Mouse (Mus musculus): Measurements from ENCODE around the gene Pik3ca. TPM values are rescaled to one million over a fixed set of nuclear protein-coding genes. Genes with fewer than 3 reads are reported as not detected.

Pik3ca gene
- polyA plus RNA-seq, 1 experiment from 2014 or later, result 15.5 TPM

DNA sequence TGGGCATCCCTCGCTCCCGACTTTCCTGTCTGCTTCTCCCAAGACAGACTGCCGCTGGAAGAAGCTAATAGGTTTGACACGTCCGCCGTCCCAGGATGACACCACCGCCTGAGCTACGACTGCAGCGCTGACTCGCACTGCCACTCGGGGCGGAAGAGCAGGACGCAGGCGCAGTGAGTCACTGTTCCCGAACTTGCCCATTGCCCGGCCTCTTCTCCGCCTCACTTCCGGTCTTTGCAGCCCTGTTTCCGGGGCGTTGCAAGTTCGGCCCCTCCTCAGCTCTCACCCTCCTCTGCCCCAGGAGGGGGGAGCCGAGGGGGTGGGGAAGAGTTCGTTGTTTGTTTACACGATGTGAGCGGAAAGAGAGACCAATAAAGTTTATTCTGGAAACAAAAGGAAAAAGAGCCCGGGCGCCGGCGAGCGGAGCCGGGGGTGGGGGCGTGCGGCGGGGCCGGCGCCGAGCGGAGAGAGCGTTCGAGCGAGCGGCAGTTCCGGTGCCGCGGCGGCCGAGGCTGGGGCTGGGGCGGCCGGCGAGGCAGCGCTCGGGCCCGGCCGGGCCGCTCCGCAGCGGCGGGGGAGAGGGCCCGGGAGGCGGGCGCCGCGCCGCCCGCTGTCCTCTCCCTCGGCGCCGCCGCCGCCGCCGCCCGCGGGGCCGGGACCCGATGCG lies 544 bp upstream of the Pik3ca start:
- Histone ChIP-seq H3K4me3 (ENCODE audit: low read depth, low read length) (peak overlapping the region; percentile 84), H3K9ac (ENCODE audit: low read depth, low read length) (peak overlapping the region; percentile 93), H3K4me1 (ENCODE audit: control insufficient read depth, insufficient read depth, low read length) (peaks cover 24% of the 10 kb centered on the region), H3K27me3 (replicated peaks; ENCODE audit: control insufficient read depth, insufficient read depth, low read length) (no peaks in the 10 kb centered on the region), H3K4me2 (ENCODE audit: low read depth, low read length) (peak overlapping the region; percentile 87), H3K9me3 (ENCODE audit: control insufficient read depth, low read length) (no peaks in the 10 kb centered on the region), H3K36me3 (ENCODE audit: control insufficient read depth, insufficient read depth, low read length) (no peaks in the 10 kb centered on the region), H3K27ac (replicated peaks; ENCODE audit: low read depth, low read length) (peak overlapping the region; percentile 99)
- ATAC-seq (ENCODE audit: low read depth), result peak; percentile 98
- peak; percentile 99 for DNase-seq (ENCODE audit: low spot score)
- WGBS, result under 1% methylated on average over 26 of the region's 77 CpGs

- Histone ChIP-seq H3K9ac (ENCODE audit: low read depth, low read length) (peak overlapping the region; percentile 93), H3K27ac (replicated peaks; ENCODE audit: low read depth, low read length) (peak overlapping the region; percentile 99), H3K4me3 (ENCODE audit: low read depth, low read length) (peak overlapping the region; percentile 84), H3K4me2 (ENCODE audit: low read depth, low read length) (peak overlapping the region; percentile 87), H3K27me3 (replicated peaks; ENCODE audit: control insufficient read depth, insufficient read depth, low read length) (no peaks in the 10 kb centered on the region), H3K36me3 (ENCODE audit: control insufficient read depth, insufficient read depth, low read length) (no peaks in the 10 kb centered on the region), H3K9me3 (ENCODE audit: control insufficient read depth, low read length) (no peaks in the 10 kb centered on the region), H3K4me1 (ENCODE audit: control insufficient read depth, insufficient read depth, low read length) (peaks cover 25% of the 10 kb centered on the region)
- 1% methylated on average over 7 of the region's 7 CpGs for WGBS
- no peak for DNase-seq (ENCODE audit: low spot score)
- no peak for ATAC-seq (ENCODE audit: low read depth)
Measured at GRCm38 (mm10) chr3:32398175-32398538, 686 bp downstream of the Pik3ca start.

DNA sequence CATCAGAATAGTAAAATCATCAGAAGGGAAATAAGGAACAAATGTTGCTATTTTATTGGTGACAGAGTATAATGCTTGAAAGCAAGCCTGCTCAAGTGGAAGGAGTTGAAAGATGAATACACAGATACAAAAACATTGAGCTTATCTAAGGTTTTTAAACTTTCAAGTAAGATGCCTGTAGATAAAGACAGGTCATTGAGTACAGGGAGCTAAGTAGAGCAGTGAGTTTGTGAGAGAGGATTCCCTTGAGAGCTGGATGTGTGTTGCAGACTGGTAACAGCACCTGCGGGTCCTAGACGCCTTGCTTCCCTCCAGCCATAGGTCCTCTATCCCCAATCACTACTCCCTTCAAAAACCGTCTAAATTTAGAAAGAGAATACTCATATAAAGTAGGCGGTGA lies 1.2 kb downstream of the Pik3ca start:
- ATAC-seq (ENCODE audit: low read depth), result no peak
- 17% methylated on average over 4 of the region's 4 CpGs for WGBS
- 0 out of 2 replicates have a peak overlapping the region, but pooled peaks have one; percentile 14 for H3K9ac ChIP-seq (ENCODE audit: low read depth, low read length)
- H3K4me1 ChIP-seq (ENCODE audit: control insufficient read depth, insufficient read depth, low read length), result peaks cover 27% of the 10 kb centered on the region
- DNase-seq (ENCODE audit: low spot score), result peak; percentile 34
- H3K27me3 ChIP-seq (replicated peaks; ENCODE audit: control insufficient read depth, insufficient read depth, low read length), result no peaks in the 10 kb centered on the region
- no peaks in the 10 kb centered on the region for H3K9me3 ChIP-seq (ENCODE audit: control insufficient read depth, low read length)
- H3K27ac ChIP-seq (replicated peaks; ENCODE audit: low read depth, low read length), result no peak overlapping the region
- H3K36me3 ChIP-seq (ENCODE audit: control insufficient read depth, insufficient read depth, low read length), result no peaks in the 10 kb centered on the region
- H3K4me2 ChIP-seq (ENCODE audit: low read depth, low read length), result peak overlapping the region; percentile 87
- peak overlapping the region; percentile 84 for H3K4me3 ChIP-seq (ENCODE audit: low read depth, low read length)

- Histone ChIP-seq H3K27ac (replicated peaks; ENCODE audit: low read depth, low read length) (no peak overlapping the region), H3K9ac (ENCODE audit: low read depth, low read length) (0 out of 2 replicates have a peak overlapping the region, but pooled peaks have one; percentile 5)
Measured at GRCm38 (mm10) chr3:32399381-32399780, 1.9 kb downstream of the Pik3ca start.

DNA sequence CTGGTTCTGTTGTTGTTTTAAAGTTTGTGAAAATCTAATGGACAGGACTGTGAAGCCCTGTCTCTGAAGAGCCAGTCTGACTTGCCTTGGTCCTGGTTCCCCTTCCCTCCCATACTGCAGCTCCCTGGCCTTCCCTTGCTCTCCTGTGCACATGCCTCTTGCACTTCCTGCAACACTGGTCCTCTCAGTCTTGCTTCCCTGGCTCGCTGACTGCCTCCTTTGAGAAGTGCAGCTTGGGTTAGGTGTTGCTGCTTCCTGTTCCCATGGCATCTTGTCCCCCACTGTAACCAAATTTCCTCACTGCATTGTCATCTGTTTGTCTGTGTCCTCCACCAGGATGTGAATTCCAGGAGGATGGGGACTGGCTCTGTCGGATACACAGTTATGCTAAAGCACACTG lies 2.5 kb downstream of the Pik3ca start:
- peak overlapping the region; percentile 28 for H3K4me2 ChIP-seq (ENCODE audit: low read depth, low read length)
- DNase-seq (ENCODE audit: low spot score), result no peak
- H3K9me3 ChIP-seq (ENCODE audit: control insufficient read depth, low read length), result no peaks in the 10 kb centered on the region
- no peak for ATAC-seq (ENCODE audit: low read depth)
- no peaks in the 10 kb centered on the region for H3K27me3 ChIP-seq (replicated peaks; ENCODE audit: control insufficient read depth, insufficient read depth, low read length)
- 0 out of 2 replicates have a peak overlapping the region, but pooled peaks have one; percentile 5 for H3K9ac ChIP-seq (ENCODE audit: low read depth, low read length)
- H3K4me1 ChIP-seq (ENCODE audit: control insufficient read depth, insufficient read depth, low read length), result peaks cover 27% of the 10 kb centered on the region
- H3K27ac ChIP-seq (replicated peaks; ENCODE audit: low read depth, low read length), result no peak overlapping the region
- no peaks in the 10 kb centered on the region for H3K36me3 ChIP-seq (ENCODE audit: control insufficient read depth, insufficient read depth, low read length)
- WGBS, result 30% methylated on average over 2 of the region's 2 CpGs
- H3K4me3 ChIP-seq (ENCODE audit: low read depth, low read length), result no peak overlapping the region

More at GRCm38 (mm10) chr3:32399381-32399780, 1.9 kb downstream of the Pik3ca start:
- no peaks in the 10 kb centered on the region for H3K36me3 ChIP-seq (ENCODE audit: control insufficient read depth, insufficient read depth, low read length)
- no peak for DNase-seq (ENCODE audit: low spot score)
- H3K27me3 ChIP-seq (replicated peaks; ENCODE audit: control insufficient read depth, insufficient read depth, low read length), result no peaks in the 10 kb centered on the region
- H3K4me3 ChIP-seq (ENCODE audit: low read depth, low read length), result no peak overlapping the region
- no peak for ATAC-seq (ENCODE audit: low read depth)
- H3K4me2 ChIP-seq (ENCODE audit: low read depth, low read length), result peak overlapping the region; percentile 28; the same call in 1 of the 2 replicates
- WGBS, result 30% methylated on average over 4 of the region's 4 CpGs
- H3K9me3 ChIP-seq (ENCODE audit: control insufficient read depth, low read length), result no peaks in the 10 kb centered on the region
- H3K4me1 ChIP-seq (ENCODE audit: control insufficient read depth, insufficient read depth, low read length), result peaks cover 27% of the 10 kb centered on the region

DNA sequence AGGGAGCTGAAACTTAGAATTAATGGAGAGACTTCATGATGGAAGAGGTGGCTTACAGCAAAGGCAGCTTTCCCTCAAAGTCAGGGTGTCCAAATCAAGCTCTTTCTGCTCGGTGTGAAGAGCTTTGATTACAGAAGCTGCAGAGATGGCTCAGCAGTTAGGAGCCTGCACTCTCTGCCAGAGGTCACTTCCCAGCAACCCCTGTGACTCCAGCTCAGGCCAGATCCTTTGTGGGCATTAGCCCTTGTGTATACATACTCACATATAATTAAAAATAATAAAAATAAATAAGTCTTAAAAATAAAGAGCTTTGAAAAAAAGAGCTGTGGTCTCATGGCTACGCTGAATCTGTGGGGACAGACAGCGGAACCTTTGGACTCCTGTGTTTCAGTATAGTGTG lies 4.1 kb downstream of the Pik3ca start:
- Histone ChIP-seq H3K36me3 (ENCODE audit: control insufficient read depth, insufficient read depth, low read length) (no peaks in the 10 kb centered on the region), H3K9me3 (ENCODE audit: control insufficient read depth, low read length) (no peaks in the 10 kb centered on the region), H3K4me2 (ENCODE audit: low read depth, low read length) (no peak overlapping the region), H3K9ac (ENCODE audit: low read depth, low read length) (no peak overlapping the region), H3K4me1 (ENCODE audit: control insufficient read depth, insufficient read depth, low read length) (peaks cover 27% of the 10 kb centered on the region), H3K4me3 (ENCODE audit: low read depth, low read length) (no peak overlapping the region), H3K27me3 (replicated peaks; ENCODE audit: control insufficient read depth, insufficient read depth, low read length) (no peaks in the 10 kb centered on the region), H3K27ac (replicated peaks; ENCODE audit: low read depth, low read length) (no peak overlapping the region)
- ATAC-seq (ENCODE audit: low read depth) (no peak), DNase-seq (ENCODE audit: low spot score) (no peak)
- 76% methylated on average over 3 of the region's 3 CpGs for whole genome bisulfite sequencing

- WGBS, result 63% methylated on average over 7 of the region's 7 CpGs
- no peak for DNase-seq (ENCODE audit: low spot score)
Measured at GRCm38 (mm10) chr3:32402990-32403885, 5.8 kb downstream of the Pik3ca start.

GRCm38 (mm10) chr3:32405699-32406098 lies 8.2 kb downstream of the Pik3ca start:
- ATAC-seq (ENCODE audit: low read depth) (no peak), DNase-seq (ENCODE audit: low spot score) (no peak)
- Histone ChIP-seq H3K27me3 (replicated peaks; ENCODE audit: control insufficient read depth, insufficient read depth, low read length) (no peaks in the 10 kb centered on the region), H3K9ac (ENCODE audit: low read depth, low read length) (no peak overlapping the region), H3K4me2 (ENCODE audit: low read depth, low read length) (no peak overlapping the region), H3K27ac (replicated peaks; ENCODE audit: low read depth, low read length) (no peak overlapping the region), H3K9me3 (ENCODE audit: control insufficient read depth, low read length) (no peaks in the 10 kb centered on the region), H3K4me3 (ENCODE audit: low read depth, low read length) (no peak overlapping the region), H3K4me1 (ENCODE audit: control insufficient read depth, insufficient read depth, low read length) (peaks cover 6% of the 10 kb centered on the region; the same call in 1 of the 2 replicates), H3K36me3 (ENCODE audit: control insufficient read depth, insufficient read depth, low read length) (no peaks in the 10 kb centered on the region)
- 75% methylated on average over 1 of the region's 1 CpGs for WGBS

More at GRCm38 (mm10) chr3:32402990-32403885, 5.8 kb downstream of the Pik3ca start:
- peaks cover 27% of the 10 kb centered on the region for H3K4me1 ChIP-seq (ENCODE audit: control insufficient read depth, insufficient read depth, low read length)
- no peak overlapping the region for H3K4me3 ChIP-seq (ENCODE audit: low read depth, low read length)
- H3K27ac ChIP-seq (replicated peaks; ENCODE audit: low read depth, low read length), result 0 out of 2 replicates have a peak overlapping the region, but pooled peaks have one; percentile 28
- H3K36me3 ChIP-seq (ENCODE audit: control insufficient read depth, insufficient read depth, low read length), result no peaks in the 10 kb centered on the region
- ATAC-seq (ENCODE audit: low read depth), result no peak
- H3K9ac ChIP-seq (ENCODE audit: low read depth, low read length), result no peak overlapping the region
- no peak overlapping the region for H3K4me2 ChIP-seq (ENCODE audit: low read depth, low read length)
- H3K27me3 ChIP-seq (replicated peaks; ENCODE audit: control insufficient read depth, insufficient read depth, low read length), result no peaks in the 10 kb centered on the region
- no peaks in the 10 kb centered on the region for H3K9me3 ChIP-seq (ENCODE audit: control insufficient read depth, low read length)
